Mouse (Mus musculus): ENCODE measurements around the gene Ap4s1.
A peak's percentile ranks its signal among the peaks of the same experiment; 100 is the strongest.
"Not testable (repeated sequence)": the region's sequence is repeated elsewhere in the genome, so short reads cannot be mapped to it uniquely, and the experiment has no call there.

The Ap4s1 gene

DNA sequence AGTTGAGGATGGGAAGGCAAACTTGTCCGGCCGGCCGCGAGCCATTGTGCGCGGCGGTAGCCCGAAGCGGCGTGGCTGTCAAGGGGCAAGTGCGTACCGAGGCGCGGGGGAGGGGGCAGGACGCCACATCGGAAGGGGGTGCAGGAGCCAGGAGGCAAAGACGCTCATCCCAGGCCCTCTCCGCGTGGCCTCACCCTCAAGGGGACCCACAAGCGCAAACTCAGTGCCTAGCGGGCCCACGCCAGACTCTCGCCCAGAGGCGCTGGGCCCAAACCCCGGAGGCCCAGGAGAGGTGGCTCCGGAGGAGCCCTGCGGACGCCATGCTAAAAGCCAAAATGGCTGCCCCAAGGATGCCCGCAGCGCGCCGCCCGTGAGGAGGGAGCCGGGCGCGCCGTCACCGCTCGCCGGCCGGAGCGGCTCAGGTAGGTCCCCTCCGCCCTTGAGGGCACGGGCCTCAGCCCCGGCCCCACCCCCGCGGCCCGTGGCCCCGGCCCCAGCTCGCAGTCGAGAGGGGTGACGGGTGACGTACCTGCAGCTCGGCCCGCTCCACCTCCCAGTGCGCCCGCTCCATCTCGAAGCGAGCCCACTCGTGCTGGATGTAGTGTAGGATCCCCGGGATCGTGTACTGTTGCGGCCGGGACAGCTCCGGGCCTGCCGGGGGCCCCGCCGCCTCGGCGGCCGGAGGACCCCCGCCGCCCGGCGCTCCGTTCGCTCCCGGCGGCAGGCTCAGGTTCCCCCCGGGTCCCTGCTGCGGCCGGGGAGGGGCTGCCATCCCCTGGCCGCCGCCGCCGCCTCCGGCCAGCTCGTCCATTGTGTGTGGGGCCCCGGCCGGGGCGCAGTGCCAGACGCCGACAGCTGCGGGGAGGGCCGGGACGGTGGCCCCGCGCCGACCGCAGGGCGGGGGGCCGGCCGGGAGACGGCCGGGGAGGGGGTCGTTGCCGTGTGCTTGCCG lies at the start of gene Ap4s1:
Ap4s1 (plus strand) TSS at position 141 of the 952 bp plus-strand sequence.
- peak; percentile 76 for DNase-seq (ENCODE audit: low read depth, low spot score)

DNA sequence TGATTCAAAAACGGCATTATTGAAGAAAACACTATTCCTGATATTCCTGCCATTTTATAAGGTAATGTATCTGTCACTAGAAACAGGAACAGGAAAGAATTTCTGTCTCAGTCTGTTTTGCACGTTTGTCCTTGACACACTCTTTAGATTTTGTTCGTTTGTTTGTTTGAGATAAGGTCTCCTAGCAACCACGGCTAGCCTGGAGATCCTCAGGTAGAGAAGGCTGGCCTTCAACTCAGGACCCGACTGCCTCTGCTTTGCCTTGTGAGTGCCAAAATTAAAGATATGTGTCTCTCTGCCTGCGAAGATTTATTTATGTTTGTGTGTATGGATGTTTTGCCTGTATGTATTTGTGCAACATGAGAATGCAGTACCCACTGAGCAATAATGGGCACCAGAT lies 49.0 kb upstream of the Ap4s1 start:
- DNase-seq (ENCODE audit: low read depth, low spot score) = no peak

DNA sequence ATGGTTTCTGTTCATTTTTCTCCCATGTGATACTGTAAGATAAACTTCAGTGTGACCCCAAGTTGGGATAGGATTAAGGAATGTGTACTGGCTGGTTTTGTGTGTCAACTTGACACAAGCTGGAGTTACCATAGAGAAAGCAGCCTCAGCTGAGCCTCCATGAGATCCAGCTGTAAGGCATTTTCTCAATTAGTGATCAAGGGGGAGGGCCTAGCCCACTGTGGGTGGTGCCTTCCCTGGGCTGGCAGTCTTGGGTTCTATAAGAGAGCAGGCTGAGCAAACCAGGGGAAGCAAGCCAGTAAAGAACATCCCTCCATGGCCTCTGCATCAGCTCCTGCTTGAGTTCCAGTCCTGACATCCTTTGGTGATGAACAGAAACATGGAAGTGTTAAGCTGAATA lies 41.4 kb upstream of the Ap4s1 start:
- not testable (repeated sequence) for DNase-seq (ENCODE audit: low read depth, low spot score)

DNA sequence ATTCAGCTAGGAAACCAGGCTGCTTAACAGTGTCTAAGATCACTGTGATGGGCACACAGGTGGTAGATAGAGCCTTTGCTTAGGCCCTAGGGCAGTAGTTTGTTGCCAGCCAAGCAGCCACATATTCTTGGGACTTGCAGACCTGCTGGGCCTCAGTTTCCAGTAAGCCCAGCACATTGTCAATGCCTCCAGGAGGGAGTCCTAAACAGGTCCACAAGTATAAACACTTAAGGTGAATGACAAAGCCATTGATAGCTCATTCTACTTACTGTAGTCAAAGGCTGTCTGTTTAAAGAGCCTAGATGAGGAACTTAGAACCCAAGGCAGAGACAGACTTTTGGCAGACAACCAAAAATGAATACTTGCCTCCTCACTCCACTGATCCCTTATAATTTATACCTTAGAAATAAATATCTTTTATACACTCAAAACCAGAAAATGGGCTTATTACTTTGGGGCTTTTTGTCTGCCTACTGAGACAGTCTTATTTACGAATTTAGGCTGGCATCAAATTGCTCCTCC lies 34.8 kb upstream of the Ap4s1 start:
- DNase-seq (ENCODE audit: low read depth, low spot score) = peak; percentile 10

DNA sequence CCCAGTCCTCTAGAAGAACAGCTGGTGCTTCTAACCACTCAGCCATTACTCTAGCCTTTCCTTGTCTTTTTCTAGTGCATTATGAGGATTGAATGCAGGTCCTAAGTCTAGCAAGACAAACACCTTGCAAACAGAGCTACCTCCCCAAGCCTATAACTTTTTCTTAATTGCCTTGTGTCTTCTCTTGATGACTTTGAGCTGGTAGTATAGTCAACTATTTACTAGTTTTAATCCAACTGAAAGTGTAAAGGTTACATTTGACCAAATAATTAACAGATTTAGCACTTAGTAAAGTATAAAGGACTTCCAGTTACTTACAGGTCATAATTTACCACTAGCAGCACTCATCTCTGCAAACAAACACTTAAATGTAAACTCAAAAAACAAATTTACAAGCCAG lies 27.8 kb upstream of the Ap4s1 start:
- no peak for DNase-seq (ENCODE audit: low read depth, low spot score)

DNA sequence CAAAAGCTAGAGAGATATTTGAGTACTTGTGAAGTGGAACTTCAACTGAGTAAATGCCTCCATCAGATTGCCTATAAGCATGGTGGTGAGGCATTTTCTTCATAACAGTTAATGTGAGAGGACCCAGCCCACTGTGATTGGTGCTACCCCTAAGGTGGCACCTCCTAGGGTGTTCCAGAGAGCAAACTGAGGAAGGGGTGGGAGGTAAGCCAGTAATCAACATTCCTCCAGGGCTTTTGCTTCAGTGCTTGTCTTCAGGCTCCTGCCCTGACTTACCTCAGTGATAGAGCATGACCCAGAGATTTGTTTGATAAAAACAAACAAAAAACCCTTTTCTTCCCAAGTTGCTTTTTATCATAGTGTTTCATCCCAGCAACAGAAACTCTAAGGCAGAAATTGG lies 26.9 kb upstream of the Ap4s1 start:
- no peak for DNase-seq (ENCODE audit: low read depth, low spot score)

DNA sequence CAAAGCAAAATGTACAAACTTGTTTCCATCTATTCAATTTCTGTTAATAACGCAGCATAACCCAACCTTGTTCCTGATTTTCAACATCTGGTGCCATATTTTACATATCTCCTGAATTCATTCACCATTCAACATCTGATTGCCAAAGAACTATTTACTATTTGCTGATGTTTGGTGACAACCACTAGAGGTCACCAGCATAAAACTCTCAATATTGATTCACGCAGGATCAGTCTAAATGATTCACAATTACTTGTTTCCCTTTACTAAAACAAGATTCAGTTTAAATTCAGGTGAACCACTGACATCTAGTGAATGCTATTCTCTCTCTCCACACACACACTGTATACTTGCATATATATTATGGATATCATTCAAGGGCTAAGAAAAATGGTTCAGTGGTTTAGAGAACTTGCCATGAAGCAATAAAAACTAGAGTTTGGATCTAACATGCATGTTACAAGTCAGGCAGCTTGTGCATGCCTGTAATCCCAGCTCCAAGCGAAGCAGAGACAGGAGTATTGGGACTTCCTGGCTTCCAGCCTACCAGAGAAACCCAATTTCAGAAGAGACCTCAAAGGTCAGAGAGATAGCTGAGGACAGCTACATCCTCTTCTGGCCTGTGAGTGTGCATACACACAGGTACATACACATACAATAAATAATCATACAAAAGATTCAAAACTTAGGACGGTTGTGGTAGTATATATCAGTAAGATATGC lies 24.0 kb upstream of the Ap4s1 start:
- peak; percentile 47 for DNase-seq (ENCODE audit: low read depth, low spot score)

DNA sequence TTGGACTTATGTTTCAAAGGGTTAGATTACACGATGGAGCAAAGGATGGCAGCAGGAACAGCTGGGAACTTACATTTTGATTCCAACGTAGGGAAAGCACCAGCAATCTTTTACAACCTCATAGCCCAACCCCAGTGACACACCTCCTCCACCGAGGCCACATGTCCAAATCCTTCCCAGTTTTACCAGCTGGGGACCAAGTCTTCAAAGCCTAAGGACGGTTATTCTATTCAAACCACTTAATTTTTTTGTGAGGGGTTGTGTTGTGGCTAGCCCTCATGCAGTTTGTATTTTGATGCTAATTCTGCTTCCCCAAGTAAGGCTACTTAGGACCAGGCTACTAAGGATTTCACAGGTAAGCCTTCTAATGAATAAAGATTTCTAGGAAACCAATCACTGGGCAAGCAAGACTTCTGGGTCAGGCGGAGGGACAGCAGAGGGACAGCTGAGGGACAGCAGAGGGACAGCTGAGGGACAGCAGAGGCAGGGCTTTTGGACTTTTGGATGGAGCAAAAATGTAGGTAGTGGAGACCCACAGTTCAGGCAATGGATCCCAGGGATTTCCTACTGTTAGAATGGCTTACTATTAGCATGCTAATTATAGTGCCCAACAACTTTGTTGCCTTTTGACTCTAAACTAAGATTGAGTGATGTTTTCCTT lies 19.5 kb upstream of the Ap4s1 start:
- DNase-seq (ENCODE audit: low read depth, low spot score) = no peak

DNA sequence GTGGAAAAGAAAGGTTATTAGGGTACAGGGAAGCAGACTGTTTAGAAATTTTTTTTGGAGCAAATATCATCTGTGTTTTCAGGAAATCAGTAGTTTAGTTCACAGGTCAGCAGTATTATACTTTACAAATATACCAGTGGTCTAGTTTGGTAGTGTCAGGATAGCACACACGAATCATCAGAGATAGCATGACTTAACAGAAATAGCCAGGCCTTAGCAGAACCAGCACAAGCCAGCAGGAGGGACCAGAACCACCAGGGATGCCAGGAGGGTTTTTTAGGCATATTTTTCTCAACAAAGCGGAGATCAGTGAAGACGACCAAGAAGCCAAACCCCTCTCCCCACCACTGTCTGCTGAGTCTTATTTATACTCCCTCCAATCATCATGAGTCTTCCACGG lies 17.6 kb upstream of the Ap4s1 start:
- DNase-seq (ENCODE audit: low read depth, low spot score) = no peak

DNA sequence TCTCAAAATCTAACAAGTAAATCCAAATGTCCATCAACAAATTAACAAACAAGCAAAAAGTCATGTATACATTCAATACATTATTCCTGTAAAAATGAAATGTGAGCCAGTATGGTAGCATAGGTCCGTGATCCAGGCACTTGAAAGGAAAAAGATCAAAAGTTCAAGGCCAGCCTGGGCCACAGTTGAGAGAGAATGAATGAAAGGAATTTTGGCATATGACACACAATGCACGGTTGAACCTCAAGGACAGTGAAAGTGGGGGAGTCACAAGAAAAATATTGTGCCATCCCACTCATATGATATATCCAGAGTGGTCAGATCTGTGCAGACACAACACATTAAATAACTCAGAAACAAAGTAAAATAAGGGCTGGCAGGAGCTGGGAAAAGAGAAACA lies 14.4 kb upstream of the Ap4s1 start:
- DNase-seq (ENCODE audit: low read depth, low spot score) = no peak

DNA sequence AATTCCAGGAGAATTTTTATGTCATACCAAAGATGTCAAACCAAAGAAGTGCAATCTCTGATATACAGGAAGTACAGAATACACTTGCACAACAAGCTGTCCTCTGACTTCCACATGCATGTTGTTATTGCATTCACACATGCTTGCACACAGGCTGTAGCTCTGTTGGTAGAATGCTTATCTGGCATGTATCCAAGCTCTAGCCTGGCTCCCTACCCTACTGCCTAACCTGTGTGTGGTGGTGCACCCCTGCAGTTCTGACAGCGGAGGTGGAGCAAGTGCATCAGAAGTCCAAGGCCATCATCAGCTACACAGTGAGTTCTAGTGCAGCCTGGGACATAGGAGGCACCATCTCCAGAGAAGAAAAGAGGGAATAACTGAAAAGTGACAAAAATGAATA lies 12.0 kb upstream of the Ap4s1 start:
- DNase-seq (ENCODE audit: low read depth, low spot score) = peak; percentile 61

DNA sequence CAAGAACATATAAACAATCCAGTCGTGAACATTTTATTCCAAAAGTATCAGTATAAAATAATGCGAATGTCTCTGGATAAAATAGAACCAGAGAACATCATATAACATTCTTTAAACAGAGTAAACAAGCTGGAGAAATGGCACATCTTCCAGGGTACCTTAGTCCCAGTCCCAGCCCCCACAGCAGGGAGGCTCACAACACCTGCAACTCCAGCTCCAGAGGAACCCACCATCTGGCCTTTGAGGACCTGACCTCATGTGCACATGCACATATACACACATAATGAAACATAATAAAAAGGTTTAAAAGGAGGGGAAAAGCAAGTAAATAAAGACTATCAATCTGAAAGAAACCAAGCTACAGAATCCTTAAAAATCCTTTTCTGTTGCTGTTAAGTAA lies 2.3 kb upstream of the Ap4s1 start:
- DNase-seq (ENCODE audit: low read depth, low spot score) = no peak

DNA sequence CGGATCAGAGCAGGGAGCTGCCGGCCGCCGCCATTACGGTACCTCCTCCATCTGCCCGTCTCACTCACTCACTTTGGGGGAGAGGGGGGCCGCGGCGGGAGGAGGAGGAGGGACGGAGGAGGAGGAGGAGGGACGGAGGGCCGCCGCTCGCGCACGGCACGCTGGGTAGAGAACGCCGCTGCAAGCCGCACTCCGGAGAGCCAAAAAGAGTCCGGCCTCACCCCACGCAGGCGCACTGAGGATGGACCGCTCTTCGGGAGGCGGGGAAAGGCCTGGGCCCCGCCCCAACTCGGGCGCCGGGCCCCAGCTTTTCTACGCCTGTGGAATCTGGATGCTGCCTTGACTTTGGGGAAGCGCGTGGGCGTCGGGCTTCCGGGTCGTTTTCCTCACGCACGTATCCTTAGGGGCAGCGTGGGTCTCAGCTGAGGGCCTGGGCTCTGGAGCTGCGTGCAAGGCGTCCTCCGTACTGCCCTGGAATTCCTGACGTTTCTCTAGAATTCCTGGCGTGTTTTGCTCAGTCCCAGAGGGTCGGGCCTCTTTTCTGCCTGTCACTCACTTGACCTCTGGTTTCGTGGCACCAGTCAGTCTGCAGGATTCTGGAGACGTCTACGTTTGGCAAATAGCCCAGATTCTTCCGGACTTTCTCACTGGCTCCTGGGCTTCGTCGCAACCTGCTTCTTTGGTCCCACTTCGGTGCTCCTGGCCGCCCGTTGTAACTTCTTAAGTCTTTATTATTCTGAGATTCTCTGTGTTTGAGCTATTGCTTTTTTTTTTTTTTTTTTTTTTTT lies 1.2 kb downstream of the Ap4s1 start, which contains the start of gene Strn3:
Strn3 (minus strand) TSS at position 53 of the 788 bp plus-strand sequence.
- DNase-seq (ENCODE audit: low read depth, low spot score) = peak; percentile 99

DNA sequence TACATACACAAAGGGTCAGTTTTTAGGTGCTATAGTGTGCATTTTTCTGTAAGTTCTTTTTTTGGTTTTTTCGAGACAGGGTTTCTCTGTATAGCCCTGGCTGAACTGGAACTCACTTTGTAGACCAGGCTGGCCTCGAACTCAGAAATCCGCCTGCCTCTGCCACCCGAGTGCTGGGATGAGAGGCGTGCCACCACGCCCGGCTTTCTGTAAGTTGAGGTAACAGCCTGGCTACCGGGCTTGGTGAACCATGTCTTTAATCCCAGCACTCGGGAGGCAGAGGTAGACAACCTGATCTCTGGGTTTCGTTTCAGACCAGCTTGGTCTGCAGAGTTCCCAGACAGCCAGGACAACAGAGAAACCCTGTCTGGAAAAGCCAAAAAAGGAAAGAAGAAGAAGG lies 2.0 kb downstream of the Ap4s1 start:
- not testable (repeated sequence) for DNase-seq (ENCODE audit: low read depth, low spot score)

DNA sequence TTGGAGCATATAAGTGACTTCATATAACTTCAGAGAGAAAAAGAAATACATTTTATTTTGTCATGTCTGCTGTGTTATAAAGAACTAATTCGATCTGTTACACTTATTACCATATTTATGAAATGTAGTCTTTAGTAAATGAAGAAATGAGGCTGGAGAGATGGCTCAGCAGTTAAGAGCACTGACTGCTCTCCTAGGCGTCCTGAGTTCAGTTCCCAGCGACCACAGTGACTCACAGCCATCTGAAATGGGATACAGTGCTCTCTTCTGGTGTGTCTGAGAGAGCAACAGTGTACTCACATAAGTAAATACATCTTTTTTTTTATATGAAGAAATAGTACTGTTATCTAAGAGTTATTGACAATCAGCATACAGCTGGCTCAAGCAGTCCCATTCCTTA lies 2.6 kb downstream of the Ap4s1 start:
- DNase-seq (ENCODE audit: low read depth, low spot score) = no peak

DNA sequence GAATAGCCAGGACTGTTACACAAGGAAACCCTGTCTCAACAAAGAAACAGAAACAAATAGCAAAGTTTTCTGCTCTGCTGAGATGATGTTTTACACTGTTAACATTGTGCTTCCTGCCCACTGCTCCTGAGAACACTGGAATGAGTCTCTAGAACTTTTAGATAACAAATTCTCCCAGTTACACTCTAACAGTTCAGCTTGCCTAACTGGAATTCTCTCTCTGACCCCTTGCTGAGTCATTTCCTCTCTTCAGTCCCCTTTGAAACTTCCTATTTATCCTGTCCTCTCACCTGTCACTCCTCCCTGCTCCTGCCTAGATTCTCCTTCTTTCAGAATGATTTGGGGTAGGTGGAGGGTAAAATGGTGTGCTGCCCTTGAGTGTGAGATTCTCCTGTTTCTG lies 3.3 kb downstream of the Ap4s1 start:
- no peak for DNase-seq (ENCODE audit: low read depth, low spot score)

DNA sequence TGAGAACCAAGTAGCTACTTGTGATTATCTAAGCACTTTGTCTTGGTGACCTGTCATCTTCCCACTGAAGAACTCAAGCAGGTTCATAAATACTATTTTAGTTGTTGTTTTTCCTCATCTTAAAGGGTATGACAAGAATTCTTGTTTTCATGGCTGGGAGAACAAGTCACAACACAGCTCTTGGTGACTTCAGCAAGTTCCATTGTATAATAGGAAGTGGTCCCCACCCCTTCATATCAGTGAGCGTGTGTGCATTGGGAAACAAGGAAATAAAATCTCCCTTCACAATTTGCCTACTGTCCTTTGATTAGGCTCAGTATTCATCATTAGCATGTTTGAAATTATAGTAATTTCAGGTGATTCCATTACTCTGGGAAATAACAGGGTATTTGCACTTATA lies 4.1 kb downstream of the Ap4s1 start:
- no peak for DNase-seq (ENCODE audit: low read depth, low spot score)

DNA sequence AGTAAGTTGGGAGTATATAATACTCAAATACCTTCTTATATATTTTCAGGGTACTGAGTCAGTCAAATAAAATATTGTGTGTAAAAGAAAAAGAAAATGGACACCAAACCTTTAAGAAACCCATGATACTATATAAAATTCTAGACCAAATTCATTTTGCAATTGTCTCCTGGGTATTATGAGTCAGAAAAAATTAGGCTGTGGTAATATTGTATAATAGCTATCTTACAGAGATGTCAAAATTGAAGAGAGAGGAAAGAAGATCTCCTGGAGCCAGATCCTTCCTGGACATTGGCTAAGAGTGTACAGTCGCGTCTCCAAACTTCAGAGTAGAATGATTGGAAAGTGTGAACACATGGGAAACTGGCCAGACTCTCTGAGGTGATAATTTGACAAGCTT lies 5.3 kb downstream of the Ap4s1 start:
- no peak for DNase-seq (ENCODE audit: low read depth, low spot score)

DNA sequence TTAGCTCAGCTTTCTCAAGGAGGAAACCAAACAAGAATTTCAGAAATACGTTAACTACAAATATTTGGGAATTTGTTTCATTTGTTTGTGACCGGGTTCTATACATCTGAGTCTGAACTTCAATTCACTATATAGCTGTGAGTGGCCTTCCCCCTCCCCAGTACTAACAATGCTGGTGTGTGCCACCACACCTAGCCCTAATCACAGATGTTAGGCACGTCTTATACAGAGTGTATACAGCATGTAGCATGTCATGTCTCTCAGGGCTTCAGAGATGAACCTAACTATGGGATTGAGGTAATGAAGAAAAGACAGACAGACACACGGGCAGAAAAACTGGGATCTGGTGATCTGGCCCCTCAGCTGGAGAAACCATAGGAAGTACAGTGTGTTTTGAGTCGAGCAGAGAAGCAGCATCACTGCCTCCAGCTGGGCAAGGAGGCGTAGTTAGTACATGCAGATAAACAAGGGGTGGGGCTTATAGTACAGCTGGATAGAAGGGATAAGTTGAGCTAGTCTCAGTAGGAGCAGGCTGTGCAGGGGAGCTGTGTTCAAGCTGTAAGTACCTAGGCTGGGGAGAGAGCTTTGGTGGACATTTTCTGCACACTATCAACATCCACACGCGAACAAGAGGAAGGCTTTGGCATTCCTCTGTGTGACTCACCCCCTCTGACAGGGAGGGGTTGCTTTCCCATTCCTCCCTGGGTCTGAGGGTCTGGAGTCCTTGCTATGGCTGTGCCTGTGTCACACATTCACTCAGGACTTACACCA lies 9.0 kb downstream of the Ap4s1 start:
- peak; percentile 34 for DNase-seq (ENCODE audit: low read depth, low spot score)

DNA sequence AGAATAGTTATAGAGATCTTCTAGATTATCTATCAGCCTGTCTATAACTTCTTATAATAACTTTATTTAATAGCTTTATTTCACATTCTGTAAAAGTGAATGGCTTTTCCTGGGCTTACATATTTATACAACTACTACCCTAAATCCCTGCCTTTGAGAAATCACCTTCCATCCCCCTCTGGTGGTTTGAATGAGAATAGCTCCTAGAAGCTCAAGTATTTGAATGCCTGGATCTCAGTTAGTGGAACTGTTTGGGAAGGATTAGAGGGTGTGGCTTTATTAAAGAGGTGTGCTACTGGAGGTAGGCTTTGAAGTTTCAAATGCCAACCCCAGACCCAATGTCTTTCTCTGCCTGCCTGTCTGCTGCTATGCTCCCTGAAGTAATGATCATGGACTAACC lies 10.9 kb downstream of the Ap4s1 start:
- DNase-seq (ENCODE audit: low read depth, low spot score) = no peak
